Mouse (Mus musculus) hematopoietic multipotent progenitor cell, adult 10-12 weeks (in vitro differentiated cells): Measurements from ENCODE around the gene Uck1. TPM values are rescaled to one million over a fixed set of nuclear protein-coding genes. Genes with fewer than 3 reads are reported as not detected.

Experiments
- polyA plus RNA-seq: library from polyadenylated mRNA; stranded (reverse); fragments of >175 nt; gene quantifications from 2 replicates; pipeline ENCODE4 v1.2.3, GENCODE M21; 2012; ENCODE audit warnings: low replicate concordance

Uck1 gene
- polyA plus RNA-seq, result 38.9 and 93.1 TPM in 2 replicates

GRCm38 (mm10) chr2:32259657-32260417, at the start of gene Uck1:
TSS of gene Uck1 (minus strand) at chr2:32260159.

GRCm38 (mm10) chr2:32287923-32288367, 28.0 kb upstream of the Uck1 start, which contains the start of gene Swi5:
TSS of gene Swi5 (minus strand) at chr2:32288075.

GRCm38 (mm10) chr2:32287334-32287840, 27.4 kb upstream of the Uck1 start, which contains the start of gene Golga2:
TSS of gene Golga2 (plus strand) at chr2:32287384.

GRCm38 (mm10) chr2:32235886-32236759, 23.8 kb downstream of the Uck1 start, which contains the start of gene Pomt1:
TSS of gene Pomt1 (plus strand) at chr2:32236590.

Other genes with a start within 250 kb of the Uck1 start
- gene Fam78a, start 175.3 kb downstream of the Uck1 start, polyA plus RNA-seq, result 81.4 and 84.9 TPM in 2 replicates
- gene Plpp7, start 164.6 kb downstream of the Uck1 start, polyA plus RNA-seq, result 0.53 and 0.60 TPM in 2 replicates
- 86.7 and 138 TPM in 2 replicates for gene Prrc2b, start 109.1 kb downstream of the Uck1 start, polyA plus RNA-seq
- gene Pomt1, start 23.6 kb downstream of the Uck1 start, polyA plus RNA-seq, result 9.6 and 10.7 TPM in 2 replicates
- gene Golga2, start 27.2 kb upstream of the Uck1 start, polyA plus RNA-seq, result 27.5 and 32.9 TPM in 2 replicates
- 25.0 and 195 TPM in 2 replicates for gene Swi5, start 27.9 kb upstream of the Uck1 start, polyA plus RNA-seq
- 191 and 234 TPM in 2 replicates for gene Ciz1, start 92.2 kb upstream of the Uck1 start, polyA plus RNA-seq
- 1.2 TPM in 2 replicates for gene Dnm1, start 93.2 kb upstream of the Uck1 start, polyA plus RNA-seq
- gene 1110008P14Rik, start 121.8 kb upstream of the Uck1 start, polyA plus RNA-seq, result 169 and 253 TPM in 2 replicates
- 50.7 and 52.8 TPM in 2 replicates for gene Lcn2, start 128.1 kb upstream of the Uck1 start, polyA plus RNA-seq
- gene Ptges2, start 135.7 kb upstream of the Uck1 start, polyA plus RNA-seq, result 2.4 and 4.3 TPM in 2 replicates
- 7.2 and 12.8 TPM in 2 replicates for gene Naif1, start 190.3 kb upstream of the Uck1 start, polyA plus RNA-seq
- 14.7 and 24.4 TPM in 2 replicates for gene Slc25a25, start 191.3 kb upstream of the Uck1 start, polyA plus RNA-seq